Mouse (Mus musculus) gastrocnemius, postnatal 36 days (tissue): ENCODE data around the gene Rbfox3. TPM values are rescaled to one million over a fixed set of nuclear protein-coding genes. Genes with fewer than 3 reads are reported as not detected.

Source experiments
- DNase-seq, 2 experiments: peaks; one replicate each; pipeline ENCODE4 v3.0.0; 2022
- intact Hi-C: fragments of 180-260 bp; cut with DNase I; formaldehyde crosslinking; loops from one replicate; pipeline ENCODE4 v1.15.1; 2025
- total RNA-seq, 2 experiments: library from RNA; stranded (reverse); gene quantifications; 2 replicates each; pipeline ENCODE4 v1.2.3; 2021

Gene Rbfox3
- total RNA-seq, 2 experiments from 2014 or later: 0.37 TPM; not detected in 1

GRCm38 (mm10) chr11:118738855-118739832, 172.3 kb downstream of the Rbfox3 start:
- intact Hi-C loops: no loop called here

GRCm38 (mm10) chr11:118738323-118738722, 173.1 kb downstream of the Rbfox3 start:
- no peak for DNase-seq
- intact Hi-C loops: no loop called here

More at GRCm38 (mm10) chr11:118738855-118739832, 172.3 kb downstream of the Rbfox3 start:
- peak; percentile 63 to 76 for DNase-seq

- intact Hi-C loops: no loop called here
- DNase-seq: no peak
Observed at GRCm38 (mm10) chr11:118737821-118738220, 173.6 kb downstream of the Rbfox3 start.

- peak in 1 of 2 experiments; percentile 14 for DNase-seq
- intact Hi-C loops: no loop called here
Observed at GRCm38 (mm10) chr11:118736993-118737392, 174.4 kb downstream of the Rbfox3 start.

GRCm38 (mm10) chr11:118731655-118732054, 179.7 kb downstream of the Rbfox3 start:
- intact Hi-C loops: no loop called here
- DNase-seq: no peak

GRCm38 (mm10) chr11:118729373-118729772, 182.0 kb downstream of the Rbfox3 start:
- intact Hi-C loops: no loop called here
- DNase-seq: no peak

- DNase-seq: no peak
- intact Hi-C loops: no loop called here
Observed at GRCm38 (mm10) chr11:118728797-118729196, 182.6 kb downstream of the Rbfox3 start.

- intact Hi-C loops: no loop called here
- DNase-seq: no peak
Observed at GRCm38 (mm10) chr11:118728083-118728551, 183.3 kb downstream of the Rbfox3 start.

GRCm38 (mm10) chr11:118726430-118726829, 185.0 kb downstream of the Rbfox3 start:
- intact Hi-C loops: no loop called here
- DNase-seq: no peak

- no peak for DNase-seq
- intact Hi-C loops: no loop called here
Observed at GRCm38 (mm10) chr11:118724423-118724822, 187.0 kb downstream of the Rbfox3 start.

- intact Hi-C loops: no loop called here
- no peak for DNase-seq
Observed at GRCm38 (mm10) chr11:118723166-118723565, 188.2 kb downstream of the Rbfox3 start.

GRCm38 (mm10) chr11:118721898-118722297, 189.5 kb downstream of the Rbfox3 start:
- DNase-seq: no peak
- intact Hi-C loops: no loop called here

GRCm38 (mm10) chr11:118714601-118715524, 196.5 kb downstream of the Rbfox3 start:
- DNase-seq: no peak
- intact Hi-C loops: no loop called here

- intact Hi-C loops: no loop called here
- DNase-seq: no peak
Observed at GRCm38 (mm10) chr11:118712761-118713160, 198.6 kb downstream of the Rbfox3 start.

- intact Hi-C loops: no loop called here
- no peak for DNase-seq
Observed at GRCm38 (mm10) chr11:118712058-118712457, 199.3 kb downstream of the Rbfox3 start.

- intact Hi-C loops: no loop called here
- DNase-seq: no peak
Observed at GRCm38 (mm10) chr11:118710035-118710434, 201.4 kb downstream of the Rbfox3 start.

GRCm38 (mm10) chr11:118696226-118696930, 215.0 kb downstream of the Rbfox3 start:
- no peak for DNase-seq
- intact Hi-C loops: no loop called here

GRCm38 (mm10) chr11:118693276-118693675, 218.1 kb downstream of the Rbfox3 start:
- no peak for DNase-seq
- intact Hi-C loops: no loop called here

GRCm38 (mm10) chr11:118690262-118690661, 221.1 kb downstream of the Rbfox3 start:
- DNase-seq: no peak
- intact Hi-C loops: no loop called here

GRCm38 (mm10) chr11:118685397-118685796, 226.0 kb downstream of the Rbfox3 start:
- no peak for DNase-seq
- intact Hi-C loops: no loop called here
